Mouse (Mus musculus) liver, postnatal 0 days (tissue): ENCODE results near the gene Nfu1. TPM values are rescaled to one million over a fixed set of nuclear protein-coding genes. Genes with fewer than 3 reads are reported as not detected.

Experiments used
- ATAC-seq: fragments of 200-750 bp; cut with Nextera tagmentation; 2 replicates; pipeline ENCODE4 v1.8.0; 2017; ENCODE audit warnings: mild to moderate bottlenecking, moderate library complexity
- DNase-seq: peaks from one replicate; pipeline ENCODE4 v3.0.0-alpha.2; 2016
- H3K27ac ChIP-seq: fragments of 300-500 bp; sonication (generic); 2 replicates; pipeline ENCODE4 v1.5.1; 2014; ENCODE audit warnings: antibody characterized with exemption, moderate library complexity, mild to moderate bottlenecking, low read depth
- H3K27me3 ChIP-seq: fragments of 300-500 bp; sonication (generic); 2 replicates; pipeline ENCODE4 v1.6.1; 2014; ENCODE audit warnings: low read length, control low read depth, mixed read lengths; ENCODE audit not compliant: insufficient read depth
- H3K36me3 ChIP-seq: fragments of 300-500 bp; sonication (generic); replicated peaks from 2 replicates; pipeline ENCODE4 v1.6.1; 2014; ENCODE audit warnings: mild to moderate bottlenecking, control low read depth, low read length, moderate library complexity, mixed read lengths; ENCODE audit not compliant: insufficient read depth
- H3K4me1 ChIP-seq: fragments of 300-500 bp; sonication (generic); 2 replicates; pipeline ENCODE4 v1.6.1; 2014; ENCODE audit warnings: antibody characterized with exemption, mild to moderate bottlenecking, control low read depth; ENCODE audit not compliant: insufficient read depth
- H3K4me2 ChIP-seq: fragments of 300-500 bp; sonication (generic); 2 replicates; pipeline ENCODE4 v1.6.1; 2014; ENCODE audit warnings: low read depth, mild to moderate bottlenecking, low read length, moderate library complexity, mixed read lengths
- H3K4me3 ChIP-seq: fragments of 300-500 bp; sonication (generic); 2 replicates; pipeline ENCODE4 v1.5.1; 2014; ENCODE audit warnings: low read depth, low read length
- H3K9ac ChIP-seq: fragments of 300-500 bp; sonication (generic); replicated peaks from 2 replicates; pipeline ENCODE4 v1.6.1; 2014; ENCODE audit warnings: mild to moderate bottlenecking, moderate library complexity
- H3K9me3 ChIP-seq: fragments of 300-500 bp; sonication (generic); 2 replicates; pipeline ENCODE4 v1.6.1; 2016; ENCODE audit warnings: mild to moderate bottlenecking, control low read depth, low read length, mixed read lengths
- CTCF ChIP-seq: sonication (generic); IDR thresholded peaks from 2 replicates; pipeline ENCODE4 v1.5.1; 2016; ENCODE audit warnings: antibody characterized with exemption, low read depth
- EP300 ChIP-seq: IDR thresholded peaks from 2 replicates; pipeline ENCODE4 v1.6.1; 2016; ENCODE audit warnings: antibody characterized with exemption, low read depth, mild to moderate bottlenecking
- WGBS: fragments of 180-500 bp; shearing (Covaris S2); extraction: QIAGEN DNeasy Blood & Tissue Kit; methylation state at CpG from one replicate; pipeline ENCODE4 v1.1.7; 2014; ENCODE audit not compliant: insufficient replicate concordance; 5-methylcytosine and 5-hydroxymethylcytosine counted together
- polyA plus RNA-seq: library from polyadenylated mRNA; unstranded; fragments of >200 nt; fragmentation: Nextera tagmentation; extraction: Ambion mirVana; gene quantifications from 2 replicates; pipeline ENCODE4 v1.2.1, GENCODE M21; 2015

Gene Nfu1
- polyA plus RNA-seq, 1 experiment from 2014 or later, result 53.5 TPM

- H3K36me3 ChIP-seq, result peaks cover 46% of the 10 kb centered on the region
- H3K27me3 ChIP-seq, result no peaks in the 10 kb centered on the region
- DNase-seq (no peak), ATAC-seq (no peak)
- H3K27ac ChIP-seq, result no peak overlapping the region
- no peak overlapping the region for H3K9ac ChIP-seq
- H3K4me3 ChIP-seq, result no peak overlapping the region
- no peaks in the 10 kb centered on the region for H3K9me3 ChIP-seq
- H3K4me1 ChIP-seq, result no peaks in the 10 kb centered on the region
- 87% methylated on average over 10 of the region's 10 CpGs for WGBS
- H3K4me2 ChIP-seq, result no peak overlapping the region
- TF ChIP-seq CTCF (no peak), EP300 (no peak)
Observed at GRCm38 (mm10) chr6:87051886-87052425, 42.9 kb downstream of the Nfu1 start.

GRCm38 (mm10) chr6:87054193-87054592 is 45.2 kb downstream of the Nfu1 start:
- Histone ChIP-seq H3K27me3 (no peaks in the 10 kb centered on the region), H3K9me3 (no peaks in the 10 kb centered on the region), H3K4me2 (no peak overlapping the region), H3K4me1 (no peaks in the 10 kb centered on the region), H3K36me3 (peaks cover 59% of the 10 kb centered on the region), H3K4me3 (no peak overlapping the region), H3K27ac (no peak overlapping the region), H3K9ac (no peak overlapping the region)
- DNase-seq (no peak), ATAC-seq (no peak)
- TF ChIP-seq EP300 (no peak), CTCF (no peak)
- WGBS, result 89% methylated on average over 8 of the region's 8 CpGs

GRCm38 (mm10) chr6:87059754-87060153 is 50.7 kb downstream of the Nfu1 start:
- H3K4me1 ChIP-seq, result no peaks in the 10 kb centered on the region
- H3K27me3 ChIP-seq, result no peaks in the 10 kb centered on the region
- no peak overlapping the region for H3K9ac ChIP-seq
- no peak overlapping the region for H3K4me2 ChIP-seq
- no peak overlapping the region for H3K4me3 ChIP-seq
- ATAC-seq, result no peak
- peaks cover 57% of the 10 kb centered on the region for H3K36me3 ChIP-seq
- no peak overlapping the region for H3K27ac ChIP-seq
- 85% methylated on average over 1 of the region's 1 CpGs for WGBS
- TF ChIP-seq EP300 (no peak), CTCF (peak; percentile 31; the same call in 1 of the 2 replicates)
- DNase-seq, result no peak
- no peaks in the 10 kb centered on the region for H3K9me3 ChIP-seq

- no peak for DNase-seq
- Histone ChIP-seq H3K9ac (no peak overlapping the region), H3K4me1 (0 out of 2 replicates have a peak, but pooled peaks cover 3% of the 10 kb centered on the region), H3K27me3 (no peaks in the 10 kb centered on the region), H3K4me2 (no peak overlapping the region), H3K9me3 (no peaks in the 10 kb centered on the region), H3K4me3 (no peak overlapping the region), H3K36me3 (peaks cover 42% of the 10 kb centered on the region), H3K27ac (no peak overlapping the region)
- WGBS, result 85% methylated on average over 4 of the region's 4 CpGs
- TF ChIP-seq EP300 (no peak), CTCF (no peak)
- ATAC-seq, result no peak
Observed at GRCm38 (mm10) chr6:87063586-87063985, 54.5 kb downstream of the Nfu1 start.

- no peaks in the 10 kb centered on the region for H3K27me3 ChIP-seq
- no peaks in the 10 kb centered on the region for H3K9me3 ChIP-seq
- no peak overlapping the region for H3K9ac ChIP-seq
- H3K4me1 ChIP-seq, result peaks cover 14% of the 10 kb centered on the region
- DNase-seq, result no peak
- no peak overlapping the region for H3K4me2 ChIP-seq
- no peak overlapping the region for H3K4me3 ChIP-seq
- TF ChIP-seq CTCF (no peak), EP300 (no peak)
- H3K36me3 ChIP-seq, result peaks cover 35% of the 10 kb centered on the region
- ATAC-seq, result peak; percentile 65
- H3K27ac ChIP-seq, result peak overlapping the region; percentile 73; the same call in 1 of the 2 replicates
- 36% methylated on average over 2 of the region's 2 CpGs for WGBS
Observed at GRCm38 (mm10) chr6:87068209-87068608, 59.2 kb downstream of the Nfu1 start.

GRCm38 (mm10) chr6:87069195-87069900 is 60.3 kb downstream of the Nfu1 start:
- TF ChIP-seq CTCF (no peak), EP300 (no peak)
- Histone ChIP-seq H3K9ac (no peak overlapping the region), H3K27ac (peak overlapping the region; percentile 73), H3K27me3 (no peaks in the 10 kb centered on the region), H3K4me1 (peaks cover 14% of the 10 kb centered on the region), H3K36me3 (peaks cover 36% of the 10 kb centered on the region), H3K4me2 (no peak overlapping the region), H3K4me3 (no peak overlapping the region), H3K9me3 (no peaks in the 10 kb centered on the region)
- ATAC-seq (peak; percentile 81), DNase-seq (no peak)
- 51% methylated on average over 7 of the region's 7 CpGs for WGBS
